Mouse (Mus musculus) urinary bladder, postnatal 4 days (tissue): ENCODE results near the gene Tom1l2.
A peak's percentile ranks its signal among the peaks of the same experiment; 100 is the strongest.

Experiments
- DNase-seq, 2 experiments: peaks; one replicate each; pipeline ENCODE4 v3.0.0; 2021 to 2022; ENCODE audit warnings: low spot score in 2 of 2

Tom1l2 gene

GRCm38 (mm10) chr11:60346537-60346936, 6.2 kb downstream of the Tom1l2 start:
- DNase-seq = no peak

GRCm38 (mm10) chr11:60345868-60346267, 6.8 kb downstream of the Tom1l2 start:
- DNase-seq = no peak

GRCm38 (mm10) chr11:60339361-60339760, 13.3 kb downstream of the Tom1l2 start:
- no peak for DNase-seq

GRCm38 (mm10) chr11:60338291-60338690, 14.4 kb downstream of the Tom1l2 start:
- no peak for DNase-seq

- DNase-seq = no peak
These were observed 16.9 kb downstream of the Tom1l2 start for GRCm38 (mm10) chr11:60335771-60336170.

GRCm38 (mm10) chr11:60334124-60334523, 18.6 kb downstream of the Tom1l2 start:
- DNase-seq = no peak

GRCm38 (mm10) chr11:60333461-60333860, 19.2 kb downstream of the Tom1l2 start:
- no peak for DNase-seq

- no peak for DNase-seq
These were observed 22.2 kb downstream of the Tom1l2 start for GRCm38 (mm10) chr11:60330551-60330950.

GRCm38 (mm10) chr11:60323731-60324130, 29.0 kb downstream of the Tom1l2 start:
- no peak for DNase-seq

GRCm38 (mm10) chr11:60321438-60321837, 31.3 kb downstream of the Tom1l2 start:
- no peak for DNase-seq

- no peak for DNase-seq
These were observed 32.2 kb downstream of the Tom1l2 start for GRCm38 (mm10) chr11:60320426-60321037.

GRCm38 (mm10) chr11:60319257-60320066, 33.2 kb downstream of the Tom1l2 start:
- no peak for DNase-seq

GRCm38 (mm10) chr11:60318716-60319115, 34.0 kb downstream of the Tom1l2 start:
- no peak for DNase-seq

- no peak for DNase-seq
These were observed 35.2 kb downstream of the Tom1l2 start for GRCm38 (mm10) chr11:60317376-60318102.

GRCm38 (mm10) chr11:60316883-60317282, 35.8 kb downstream of the Tom1l2 start:
- DNase-seq = no peak

- no peak for DNase-seq
These were observed 36.5 kb downstream of the Tom1l2 start for GRCm38 (mm10) chr11:60316250-60316649.

GRCm38 (mm10) chr11:60311025-60311854, 41.5 kb downstream of the Tom1l2 start:
- peak; percentile 66 to 71 for DNase-seq

GRCm38 (mm10) chr11:60309875-60310274, 42.8 kb downstream of the Tom1l2 start:
- DNase-seq = no peak

GRCm38 (mm10) chr11:60308506-60309116, 44.1 kb downstream of the Tom1l2 start:
- DNase-seq = no peak

GRCm38 (mm10) chr11:60308061-60308460, 44.6 kb downstream of the Tom1l2 start:
- no peak for DNase-seq

- no peak for DNase-seq
These were observed 45.3 kb downstream of the Tom1l2 start for GRCm38 (mm10) chr11:60307375-60307825.
